Mouse (Mus musculus) T-helper 2 cell (primary cell): ENCODE results near the gene Zc3h14.

ENCODE experiments used
- in situ Hi-C: fragments of 300-600 bp; cut with MboI, MseI; formaldehyde crosslinking; loops from one replicate; pipeline ENCODE4 v1.15.1; 2025; ENCODE audit warnings: high pct_unique_total_duplicates

Zc3h14 gene

DNA sequence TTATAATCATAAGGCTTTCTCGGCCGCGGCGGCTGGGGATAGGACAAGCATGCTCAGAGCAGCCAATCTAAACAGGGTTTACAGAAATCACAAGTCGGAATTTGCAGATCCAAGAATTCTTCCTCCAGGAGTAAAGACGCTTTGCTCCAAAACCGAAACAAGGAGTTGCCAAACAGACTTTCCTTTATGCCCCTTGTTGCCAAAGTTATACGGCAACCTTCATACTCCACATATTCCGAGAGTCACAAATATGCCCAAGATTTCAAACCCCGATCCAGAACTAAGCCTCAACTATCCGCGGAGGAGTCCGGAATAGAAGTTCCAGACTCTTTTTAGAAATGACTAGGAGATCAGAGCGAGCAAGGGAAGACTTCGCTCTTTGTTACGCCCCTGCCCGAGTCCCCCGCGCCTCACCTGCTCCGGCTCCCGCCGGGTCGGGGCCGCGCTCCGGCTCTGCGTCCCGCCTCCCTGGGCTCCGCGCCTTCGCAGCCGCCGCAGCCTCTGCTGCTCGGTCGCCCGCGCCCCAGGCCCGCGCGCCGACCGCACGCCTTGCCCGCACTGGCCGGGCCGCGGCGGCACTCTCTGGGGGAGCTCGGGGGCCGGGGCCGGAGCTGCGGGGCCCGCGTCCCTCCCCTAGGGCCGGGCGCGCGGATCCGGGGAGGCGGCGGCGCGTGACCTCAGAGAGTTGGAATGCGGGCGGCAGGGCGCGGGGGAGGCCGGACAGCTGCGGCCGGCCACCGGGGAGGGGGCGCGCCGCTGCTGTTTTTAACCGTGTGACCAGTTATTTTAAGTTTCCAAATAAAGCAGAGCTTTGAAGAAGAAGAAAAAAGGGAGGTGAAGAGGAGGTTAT lies 9.6 kb upstream of the Zc3h14 start, which contains the start of gene Ptpn21:
TSS of gene Ptpn21 (minus strand) at position 455 of the 850 bp plus-strand sequence.
- in situ Hi-C loops: loop anchor here (25.0 kb wide), 1 partner anchor 475 kb away; the partner anchor contains the start of genes Galc and Gpr65

DNA sequence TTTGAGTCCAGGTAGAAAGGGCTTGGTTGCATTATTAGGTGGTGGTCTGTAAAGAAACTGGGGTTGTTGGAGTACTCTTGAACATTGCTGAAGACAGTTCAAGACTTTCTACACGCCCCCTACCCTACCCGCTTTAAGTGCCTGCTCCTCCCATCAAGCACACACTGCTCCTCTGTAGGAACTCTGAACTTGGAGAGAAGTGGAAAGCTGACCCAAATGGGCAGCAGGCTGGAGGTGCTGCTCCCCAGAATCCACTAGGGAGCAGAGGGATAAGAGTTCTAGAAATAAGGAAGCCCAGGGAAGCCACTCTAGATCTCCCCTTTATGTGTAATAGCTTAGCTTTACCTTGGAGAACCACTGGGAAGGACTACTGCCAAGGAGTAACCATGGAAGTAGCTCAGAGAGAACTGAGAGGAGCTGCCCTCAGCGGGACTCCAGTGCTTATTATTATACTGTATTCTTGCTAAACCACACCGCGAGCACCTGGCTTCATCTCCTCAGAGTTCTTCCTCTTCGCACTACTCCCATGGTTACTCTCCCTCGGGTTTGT lies 8.9 kb upstream of the Zc3h14 start:
- in situ Hi-C loops: loop anchor here (25.0 kb wide), 1 partner anchor 476 kb away; the partner anchor contains the start of genes Galc and Gpr65

DNA sequence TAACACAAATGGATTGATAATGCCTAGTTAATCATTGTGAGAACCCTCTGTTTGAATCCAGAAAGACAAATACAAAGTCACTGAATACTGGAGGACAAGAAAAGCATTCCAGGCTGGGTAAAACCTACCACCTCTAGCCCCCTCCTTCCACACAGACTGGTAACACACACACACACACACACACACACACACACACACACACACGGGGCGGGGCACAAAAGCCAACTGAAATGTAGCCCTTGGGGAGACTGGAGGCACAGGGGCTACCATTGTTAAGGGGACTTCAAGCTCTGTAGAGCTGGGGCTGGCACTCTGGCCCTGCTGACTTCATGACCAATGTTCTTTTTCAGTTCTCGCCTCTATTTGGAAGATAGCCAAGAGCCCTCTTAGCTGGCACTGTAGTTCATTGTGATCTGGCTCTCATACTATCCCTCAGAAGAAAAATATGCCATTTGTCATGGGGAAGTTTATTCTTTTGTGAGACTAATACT lies 5.7 kb upstream of the Zc3h14 start:
- in situ Hi-C loops: loop anchor here (25.0 kb wide), 1 partner anchor 479 kb away; the partner anchor contains the start of genes Galc and Gpr65

DNA sequence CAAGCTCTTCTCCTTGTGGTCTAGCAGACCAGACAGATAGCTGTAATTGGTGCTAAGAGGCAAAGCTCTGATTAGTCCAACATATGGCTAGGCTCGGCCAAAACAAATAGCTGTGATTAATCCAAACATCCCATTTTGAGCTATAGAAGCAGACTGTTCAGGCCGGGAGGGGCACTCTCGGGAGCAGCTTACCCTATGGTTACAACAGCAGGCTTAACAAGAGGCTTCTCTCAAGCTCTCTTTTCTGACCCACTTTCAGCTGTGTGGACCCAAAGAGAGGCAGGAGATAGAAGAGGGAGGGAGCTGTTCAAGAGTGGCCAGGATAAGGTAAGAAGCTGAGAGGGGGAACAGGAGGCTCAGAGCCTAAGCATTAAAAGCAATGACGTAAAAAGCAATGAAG lies 1.1 kb upstream of the Zc3h14 start:
- in situ Hi-C loops: loop anchor here (25.0 kb wide), 1 partner anchor 483 kb away; the partner anchor contains the start of genes Galc and Gpr65

- in situ Hi-C loops: loop anchor here (25.0 kb wide), 1 partner anchor 484 kb away; the partner anchor contains the start of genes Galc and Gpr65
Observed at GRCm38 (mm10) chr12:98746131-98746530, 633 bp upstream of the Zc3h14 start.

DNA sequence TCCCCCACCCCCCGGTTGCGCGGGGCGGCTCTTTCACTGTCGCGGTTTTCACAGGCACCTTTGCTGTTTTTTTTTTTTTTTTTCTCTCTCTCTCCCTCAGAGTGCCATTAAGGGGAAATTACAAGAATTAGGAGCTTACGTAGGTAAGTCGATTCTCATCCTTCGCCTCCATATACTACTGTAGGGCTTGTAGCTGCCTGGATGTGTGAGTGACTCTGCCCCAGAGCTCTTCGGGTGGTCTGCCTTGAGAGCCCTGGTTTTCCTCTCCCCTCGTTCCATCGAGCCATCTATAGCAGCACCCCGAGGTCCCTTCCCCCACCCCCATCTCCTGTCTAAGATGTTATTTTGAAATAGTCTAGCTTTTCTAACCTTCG lies 603 bp downstream of the Zc3h14 start:
- in situ Hi-C loops: loop anchor here (25.0 kb wide), 1 partner anchor 485 kb away; the partner anchor contains the start of genes Galc and Gpr65

GRCm38 (mm10) chr12:98757636-98758035 lies 10.9 kb downstream of the Zc3h14 start:
- in situ Hi-C loops: no loop called here

GRCm38 (mm10) chr12:98759700-98760099 lies 12.9 kb downstream of the Zc3h14 start:
- in situ Hi-C loops: no loop called here

- in situ Hi-C loops: no loop called here
Observed at GRCm38 (mm10) chr12:98766241-98766640, 19.5 kb downstream of the Zc3h14 start.

DNA sequence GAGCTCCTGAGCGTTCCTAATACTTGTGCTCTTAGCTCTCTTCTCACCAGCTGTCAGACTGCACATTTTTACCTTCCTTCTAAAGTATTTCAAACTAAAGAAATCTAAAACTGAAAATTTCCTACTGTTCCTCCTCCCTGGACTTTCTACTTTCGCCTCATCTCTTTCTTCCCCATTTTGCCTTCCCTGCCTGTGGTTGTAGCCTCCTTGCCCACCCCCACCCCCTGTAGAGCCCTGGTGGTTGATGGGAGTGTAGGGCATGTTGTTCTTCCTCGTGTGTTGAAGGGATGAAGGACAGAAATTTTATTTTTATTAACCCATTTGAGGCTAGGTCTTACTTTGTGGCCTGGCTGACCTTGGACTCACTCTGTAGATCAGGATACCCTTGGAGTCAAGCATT lies 30.7 kb downstream of the Zc3h14 start:
- in situ Hi-C loops: no loop called here

DNA sequence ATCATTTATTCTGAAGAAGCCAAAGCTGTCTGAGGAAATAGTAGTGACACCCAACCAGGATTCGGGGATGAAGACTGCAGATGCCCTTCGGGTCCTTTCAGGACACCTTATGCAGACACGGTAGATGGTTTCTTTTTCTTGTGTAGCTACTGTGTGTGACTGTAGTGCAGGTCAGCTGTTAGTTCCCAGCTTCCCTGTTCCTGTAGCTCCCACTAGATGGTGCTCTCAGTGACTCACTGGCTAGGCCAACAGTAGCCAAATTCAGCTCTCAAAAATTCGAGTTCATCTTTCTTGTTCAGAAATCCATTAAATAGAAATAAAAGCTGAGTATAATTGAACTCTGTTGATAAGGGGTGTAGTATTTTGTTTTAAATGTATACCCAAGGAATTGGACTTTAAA lies 32.4 kb downstream of the Zc3h14 start:
- in situ Hi-C loops: no loop called here

GRCm38 (mm10) chr12:98784251-98784650 lies 37.5 kb downstream of the Zc3h14 start:
- in situ Hi-C loops: no loop called here

DNA sequence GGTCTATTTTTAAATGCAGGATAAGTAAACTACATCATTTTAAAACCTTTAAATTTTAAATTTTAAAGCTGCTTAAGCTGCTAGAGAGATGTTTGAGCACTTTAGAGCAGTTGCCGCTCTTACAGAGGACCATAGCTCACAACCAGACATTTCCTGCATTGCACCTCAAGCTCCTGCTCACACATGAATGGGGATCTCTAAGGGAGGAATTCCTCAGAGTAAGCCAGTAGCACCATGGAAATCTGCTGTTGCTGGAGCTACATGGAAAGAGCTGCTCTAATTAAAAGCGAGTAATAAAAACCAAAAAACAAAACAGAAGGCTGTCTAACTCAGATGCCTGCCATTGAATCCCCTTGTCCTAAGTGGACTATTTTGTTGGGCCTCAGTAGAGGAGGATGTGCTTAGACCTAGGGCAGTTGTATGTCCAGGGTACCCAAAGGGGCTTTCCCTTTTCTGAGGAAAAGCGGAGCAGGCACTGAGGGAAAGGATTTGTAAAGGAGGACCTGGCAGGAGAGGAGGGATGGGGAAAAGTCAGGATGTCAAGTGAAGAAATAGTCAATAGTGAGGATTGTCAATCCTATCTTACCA lies 49.1 kb downstream of the Zc3h14 start:
- in situ Hi-C loops: no loop called here

DNA sequence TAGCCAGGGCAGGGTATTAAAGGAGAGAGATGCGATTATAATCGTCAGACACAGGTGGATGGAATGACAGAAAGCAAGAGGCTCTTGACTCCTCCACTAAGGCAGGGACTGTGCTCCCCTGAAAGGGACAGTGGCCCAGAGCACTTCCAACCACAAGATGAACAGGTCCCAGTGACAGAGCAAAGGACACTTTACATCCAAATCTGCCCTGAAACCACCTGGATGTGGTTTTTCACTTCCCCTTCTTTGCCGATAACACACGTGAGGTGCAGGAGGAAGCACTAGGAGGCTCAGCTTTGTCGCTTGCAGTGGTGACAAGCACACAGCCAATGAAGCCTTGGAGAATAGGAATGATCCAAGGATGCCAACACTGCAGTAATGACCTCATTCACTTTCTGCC lies 53.6 kb downstream of the Zc3h14 start:
- in situ Hi-C loops: no loop called here

- in situ Hi-C loops: no loop called here
Observed at GRCm38 (mm10) chr12:98802245-98802644, 55.5 kb downstream of the Zc3h14 start.

DNA sequence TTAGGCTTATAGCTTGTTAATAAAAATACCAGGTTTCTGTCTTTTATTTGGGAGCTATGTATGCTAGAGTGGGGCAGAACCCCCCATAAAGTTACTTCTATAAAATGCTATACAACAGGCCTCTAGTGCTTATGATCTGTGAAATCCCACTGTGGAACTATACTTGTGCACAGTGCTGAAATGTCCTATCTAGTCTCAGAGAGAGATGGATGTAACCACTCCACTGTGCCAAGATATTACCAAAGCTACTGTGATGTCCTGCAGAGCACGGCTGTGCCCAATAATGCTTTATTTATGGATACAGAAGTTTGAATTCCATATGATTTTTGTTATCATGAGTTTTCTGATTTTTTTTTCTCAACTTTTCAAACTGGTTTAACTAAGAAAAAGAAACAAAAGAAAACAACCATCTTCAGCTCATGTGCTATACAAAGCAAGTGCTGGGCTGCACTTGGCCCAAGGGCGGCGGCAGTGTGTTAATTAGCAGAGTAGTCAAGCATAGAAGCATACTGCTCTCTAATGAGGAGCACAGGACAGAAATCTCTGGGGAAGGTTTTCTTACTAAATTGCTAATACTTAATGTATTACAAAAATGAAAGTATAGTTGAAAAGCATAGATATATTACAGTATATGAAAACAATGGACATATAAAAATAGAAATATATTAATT lies 57.4 kb downstream of the Zc3h14 start:
- in situ Hi-C loops: no loop called here

GRCm38 (mm10) chr12:98820781-98821180 lies 74.0 kb downstream of the Zc3h14 start:
- in situ Hi-C loops: no loop called here

DNA sequence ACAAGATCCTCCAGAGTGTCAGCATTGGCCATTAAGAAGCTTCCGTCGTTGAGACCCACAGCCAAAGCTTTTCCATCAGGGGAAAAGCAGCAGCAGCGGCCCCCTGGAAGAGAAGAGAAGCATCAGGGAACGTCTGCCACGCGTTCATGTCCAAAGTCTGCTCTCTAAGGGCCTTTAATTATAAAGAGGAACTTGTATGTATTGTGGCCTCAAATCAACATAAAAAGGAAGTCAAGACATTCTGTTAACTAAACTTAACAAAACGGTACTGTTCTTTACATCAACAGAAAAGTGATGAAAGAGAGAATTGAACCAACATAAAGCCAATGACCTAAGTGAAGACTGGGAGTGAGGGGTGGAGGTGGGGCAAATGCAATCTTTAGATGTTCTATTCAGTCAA lies 84.4 kb downstream of the Zc3h14 start:
- in situ Hi-C loops: no loop called here

GRCm38 (mm10) chr12:98832929-98833598 lies 86.3 kb downstream of the Zc3h14 start:
- in situ Hi-C loops: no loop called here

DNA sequence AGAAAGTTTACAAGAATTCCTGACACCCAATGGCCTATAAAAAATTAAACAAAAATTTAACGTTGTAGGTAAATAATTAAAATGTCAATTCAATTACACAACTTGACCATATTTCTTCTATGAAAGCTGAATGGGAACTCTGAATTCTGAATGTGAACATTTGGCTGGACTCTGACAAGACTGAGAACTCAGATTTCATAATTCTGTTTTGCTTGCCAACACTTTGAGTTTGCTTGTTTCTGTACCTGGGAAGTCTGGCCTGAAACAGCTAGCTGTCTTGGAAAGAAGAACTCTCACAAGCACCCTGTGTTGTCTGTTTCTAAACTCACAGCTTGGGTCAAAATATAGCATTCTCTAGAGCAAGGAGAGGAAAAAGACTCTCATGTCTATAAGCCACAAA lies 87.1 kb downstream of the Zc3h14 start:
- in situ Hi-C loops: no loop called here

- in situ Hi-C loops: no loop called here
Observed at GRCm38 (mm10) chr12:98834879-98835278, 88.1 kb downstream of the Zc3h14 start.
